Mouse (Mus musculus): ENCODE results near the gene Nlgn3.
A peak's percentile ranks its signal among the peaks of the same experiment; 100 is the strongest.
"Not testable (repeated sequence)": the region's sequence is repeated elsewhere in the genome, so short reads cannot be mapped to it uniquely, and the experiment has no call there.

Gene Nlgn3

DNA sequence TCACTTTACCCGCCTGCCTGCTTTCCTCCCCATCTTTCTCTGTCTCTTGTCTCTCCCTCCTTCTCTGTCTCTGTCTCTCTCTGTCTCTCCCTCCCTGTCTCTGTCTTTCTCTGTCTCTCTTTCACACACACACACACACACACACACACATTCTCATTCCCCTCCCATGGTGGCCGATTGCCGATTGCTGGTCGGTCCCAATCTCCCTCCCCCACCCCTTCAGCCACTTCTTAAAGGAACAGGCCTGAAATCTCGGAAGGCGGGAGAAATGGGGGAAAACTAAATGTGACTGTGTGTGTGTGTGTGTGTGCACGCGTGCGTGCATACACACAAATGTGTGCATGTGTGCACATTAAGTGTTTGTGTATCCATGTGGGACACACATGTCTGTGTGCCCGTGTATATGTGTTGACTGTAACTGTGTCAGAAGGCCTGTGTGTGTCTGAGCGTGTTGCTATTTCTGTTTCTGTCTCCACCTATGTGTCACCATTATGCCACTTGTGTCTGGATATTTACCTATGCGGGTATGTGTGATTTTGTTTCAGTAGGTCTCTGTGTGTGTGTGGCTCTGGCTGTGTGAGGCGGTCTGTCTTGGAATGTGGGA lies 1.6 kb downstream of the Nlgn3 start:
- peak; percentile 20 for DNase-seq (ENCODE audit: low read depth, low spot score)

DNA sequence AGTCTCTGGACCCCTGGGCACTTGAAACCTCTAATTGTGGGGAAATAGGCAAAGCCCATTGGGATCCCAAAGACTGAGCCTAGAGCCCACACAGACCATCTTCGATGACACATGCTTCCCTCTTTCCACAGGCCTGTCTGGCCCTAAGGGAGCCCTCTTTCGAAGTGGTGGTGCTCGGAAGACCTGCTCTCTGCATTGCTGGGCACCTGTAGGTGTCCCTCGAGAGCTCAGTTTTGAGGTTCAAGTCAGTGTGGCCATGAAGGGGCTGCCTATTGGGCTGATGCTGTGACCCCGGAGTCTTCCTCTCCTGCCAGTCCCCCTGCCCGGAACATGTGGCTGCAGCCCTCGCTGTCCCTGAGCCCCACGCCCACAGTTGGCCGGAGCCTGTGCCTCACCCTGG lies 2.7 kb downstream of the Nlgn3 start:
- no peak for DNase-seq (ENCODE audit: low read depth, low spot score)

DNA sequence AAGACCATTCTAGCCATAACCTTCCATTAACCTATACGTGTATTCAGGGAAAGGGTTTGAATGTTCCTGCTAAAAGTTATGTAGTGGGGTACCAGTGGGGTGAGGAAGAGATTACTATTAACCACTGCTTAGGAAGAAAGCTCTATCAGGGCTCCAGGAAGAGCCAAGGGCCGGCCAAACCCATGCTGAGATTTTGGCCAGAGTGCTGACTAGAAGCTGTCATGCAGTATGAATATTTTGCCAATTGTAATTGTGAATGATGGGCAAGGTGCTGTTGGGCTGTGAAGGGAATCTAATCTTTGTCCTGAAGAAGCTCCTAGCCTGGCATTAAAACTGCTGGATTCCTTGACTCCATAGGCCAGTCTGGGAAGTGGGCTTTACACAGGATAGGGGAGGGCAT lies 5.7 kb downstream of the Nlgn3 start:
- no peak for DNase-seq (ENCODE audit: low read depth, low spot score)

DNA sequence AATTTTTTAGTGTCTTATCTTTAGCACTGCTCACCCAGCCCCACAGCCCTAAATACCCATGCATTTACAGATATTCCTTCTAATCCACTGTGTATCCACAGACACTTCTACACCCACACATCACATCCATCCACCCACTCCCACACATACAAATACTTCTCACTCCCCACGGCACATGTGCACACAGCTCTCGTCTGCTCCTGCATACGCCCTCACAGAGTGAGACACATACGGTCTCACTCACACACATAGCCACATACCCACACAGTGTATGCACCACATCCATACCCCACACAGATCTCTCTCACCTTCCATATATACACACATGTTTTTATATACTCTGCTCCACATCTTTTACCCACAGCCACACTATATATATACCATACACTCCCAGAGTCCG lies 10.3 kb downstream of the Nlgn3 start:
- DNase-seq (ENCODE audit: low read depth, low spot score): no peak

DNA sequence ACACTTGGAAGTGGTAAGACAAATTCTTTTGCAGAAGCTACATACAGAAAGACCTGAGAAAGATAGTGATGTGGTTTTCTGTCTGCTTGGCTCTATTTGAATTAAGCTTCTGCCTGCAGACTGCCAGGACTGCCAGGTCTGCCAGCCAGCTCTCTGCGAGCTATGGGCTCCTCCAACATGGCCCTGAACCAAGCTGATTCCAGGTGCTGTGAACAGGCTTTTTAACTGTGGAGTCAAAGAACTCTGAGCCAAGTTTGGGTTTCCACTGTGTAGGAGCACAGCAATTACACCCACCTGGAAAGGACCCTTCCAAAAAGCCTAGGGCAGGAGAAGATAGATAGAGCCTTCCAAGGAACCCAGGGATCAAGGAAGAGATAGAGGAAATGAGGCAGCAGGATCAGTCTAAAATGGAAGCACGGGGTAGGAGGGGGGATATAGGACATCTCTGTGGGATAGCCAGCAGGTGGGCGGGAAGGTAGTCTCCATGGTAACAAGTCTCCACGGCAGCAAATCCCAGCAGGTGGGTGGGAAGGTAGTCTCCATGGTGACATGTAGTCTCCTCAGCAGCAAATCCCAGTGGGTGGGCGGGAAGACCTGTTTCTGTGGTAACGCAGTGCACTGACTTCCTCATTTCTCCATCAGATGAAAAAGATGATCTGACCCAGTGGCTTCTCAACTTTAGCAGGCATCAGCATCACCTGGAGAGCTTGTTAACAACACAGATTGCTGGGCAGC lies 14.8 kb downstream of the Nlgn3 start:
- DNase-seq (ENCODE audit: low read depth, low spot score): peak; percentile 68

DNA sequence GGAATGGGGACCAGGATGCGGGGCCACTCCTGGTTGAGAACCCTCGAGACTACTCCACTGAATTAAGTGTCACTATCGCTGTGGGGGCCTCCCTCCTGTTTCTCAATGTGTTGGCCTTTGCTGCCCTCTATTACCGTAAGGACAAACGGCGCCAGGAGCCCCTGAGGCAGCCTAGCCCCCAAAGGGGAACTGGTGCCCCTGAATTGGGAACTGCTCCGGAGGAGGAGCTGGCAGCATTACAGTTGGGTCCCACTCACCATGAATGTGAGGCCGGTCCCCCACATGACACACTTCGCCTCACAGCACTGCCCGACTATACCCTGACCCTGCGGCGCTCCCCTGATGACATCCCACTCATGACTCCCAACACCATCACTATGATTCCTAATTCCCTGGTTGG lies 20.8 kb downstream of the Nlgn3 start:
- no peak for DNase-seq (ENCODE audit: low read depth, low spot score)

DNA sequence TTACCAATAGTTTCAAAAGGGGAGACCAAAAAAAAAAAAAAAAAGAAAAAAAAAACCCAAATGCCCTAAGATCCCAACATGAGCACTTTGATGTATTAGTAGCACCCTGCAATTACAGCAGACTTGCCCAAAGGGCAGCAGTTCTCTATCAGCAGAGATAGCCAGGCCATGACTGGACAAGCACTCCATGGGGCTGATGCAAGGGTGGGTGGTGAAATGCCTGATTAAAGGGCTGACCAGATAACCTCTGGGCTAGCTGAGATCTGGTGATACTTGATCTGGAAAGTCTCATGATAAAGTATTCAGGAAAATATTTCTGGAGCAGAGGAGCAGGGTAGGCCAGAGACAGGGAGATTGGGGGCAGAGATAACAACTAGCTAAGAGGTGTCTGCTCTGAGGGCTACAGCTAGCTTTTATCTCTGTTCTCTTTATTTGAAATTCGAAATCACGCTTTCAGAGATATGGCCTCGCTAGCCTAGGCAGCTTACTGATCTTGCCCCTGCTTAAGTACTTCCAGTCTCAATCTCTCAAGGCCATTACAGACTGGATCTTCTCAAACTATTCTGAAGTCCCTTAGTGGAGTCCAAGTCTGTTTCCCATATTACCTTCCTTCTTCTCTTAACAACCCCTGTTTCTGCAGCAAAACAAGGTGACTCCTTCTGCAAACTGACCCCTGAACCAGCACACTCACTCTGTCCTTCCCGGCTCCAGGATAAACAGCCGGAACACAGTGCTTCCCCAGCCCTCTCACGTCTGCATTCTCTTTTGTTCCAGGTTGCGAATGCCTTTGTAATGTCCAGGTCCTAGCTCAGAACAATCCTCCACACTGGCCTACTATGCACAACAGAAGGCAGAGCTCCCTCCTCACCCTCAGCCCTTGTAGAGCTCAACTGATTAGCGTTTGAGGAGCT lies 27.3 kb downstream of the Nlgn3 start:
- no peak for DNase-seq (ENCODE audit: low read depth, low spot score)

DNA sequence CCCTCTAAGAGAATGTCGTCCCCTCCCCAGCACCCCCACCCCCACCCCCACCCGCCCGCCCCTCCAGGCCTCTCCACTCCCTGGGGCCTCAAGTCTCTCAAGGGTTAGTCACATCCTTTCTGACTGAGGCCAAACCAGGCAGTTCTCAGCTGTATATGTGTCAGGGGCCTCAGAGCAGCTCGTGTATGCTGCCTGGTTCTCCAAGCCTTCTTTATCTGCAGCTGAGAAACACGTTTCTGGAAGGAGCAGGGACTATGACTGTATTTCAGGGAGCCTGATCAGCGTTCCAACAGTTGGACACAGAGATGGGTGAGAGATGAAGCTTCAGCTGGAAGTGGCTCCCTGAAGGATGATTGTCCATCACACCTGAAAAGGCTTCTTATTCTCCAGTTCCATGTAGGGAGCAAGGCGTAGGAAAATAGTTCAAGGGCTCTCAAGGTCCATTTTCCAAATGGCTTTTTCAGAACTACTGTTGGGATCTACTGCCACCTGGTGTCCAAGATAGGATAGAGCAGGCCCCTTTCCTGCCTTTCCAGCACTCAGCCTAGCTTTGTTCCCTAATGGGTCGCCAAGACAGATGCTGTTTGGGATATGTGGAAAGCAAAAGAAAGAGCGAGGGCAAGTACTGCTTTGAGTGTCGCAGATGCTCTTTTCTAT lies 30.5 kb downstream of the Nlgn3 start:
- peak; percentile 67 for DNase-seq (ENCODE audit: low read depth, low spot score)

DNA sequence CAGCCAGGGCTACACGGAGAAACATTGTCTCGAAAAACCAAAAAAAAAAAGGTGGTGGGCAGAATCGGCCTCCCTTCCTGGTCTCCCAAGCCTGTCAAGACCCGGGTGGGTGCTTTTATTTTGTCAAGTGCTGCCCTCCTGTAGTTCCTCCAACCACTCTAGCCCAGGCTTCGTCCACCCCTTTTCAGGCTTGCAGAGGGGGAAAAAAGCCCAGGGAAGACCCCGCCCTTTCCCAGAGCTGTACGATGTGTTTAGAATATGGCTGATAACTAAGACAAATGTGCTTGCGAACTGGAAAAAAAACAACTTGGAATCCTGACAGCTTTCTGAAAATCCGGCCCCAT lies 33.0 kb downstream of the Nlgn3 start:
- DNase-seq (ENCODE audit: low read depth, low spot score): no peak

DNA sequence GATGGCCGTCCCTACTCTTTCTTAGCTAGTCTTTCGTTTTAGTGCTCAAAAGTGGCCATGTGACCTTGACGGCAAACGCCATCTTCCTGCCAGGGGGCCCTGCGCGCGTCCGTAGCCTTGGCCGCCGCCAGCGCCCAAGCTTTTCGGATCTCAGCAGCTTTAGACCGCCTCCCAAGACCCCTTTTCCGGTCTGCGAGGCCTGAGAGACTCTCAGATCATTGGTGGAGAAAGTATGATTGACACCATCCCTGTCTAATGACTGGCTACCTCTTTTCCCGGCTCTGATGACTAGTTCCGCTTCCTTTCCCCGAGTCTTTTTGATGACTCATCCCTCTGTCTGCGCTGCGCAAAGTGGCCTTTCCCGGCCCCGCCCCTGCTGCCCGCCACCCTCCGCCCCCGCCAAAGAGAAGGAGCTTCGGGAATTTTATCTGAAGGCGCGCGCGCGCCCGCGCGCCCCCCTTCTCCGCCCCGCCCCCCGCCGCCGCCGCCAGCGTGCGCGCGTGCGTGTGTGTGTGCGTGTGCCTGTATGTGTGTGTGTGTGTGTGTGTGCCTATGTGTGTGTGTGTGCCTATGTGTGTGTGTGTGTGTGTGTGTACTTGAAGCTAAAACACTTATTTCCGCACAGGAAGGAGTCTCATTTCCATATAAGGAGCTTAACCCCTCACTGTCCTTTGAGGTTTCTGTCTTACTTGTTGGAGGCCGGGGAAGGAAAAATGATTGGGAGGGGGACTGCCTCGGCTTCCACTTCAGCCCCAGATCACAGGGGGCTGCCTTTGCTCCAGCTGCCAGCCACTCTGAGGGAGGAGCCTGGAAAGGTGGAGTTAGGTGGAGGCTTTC lies 33.6 kb downstream of the Nlgn3 start:
- peak; percentile 99 for DNase-seq (ENCODE audit: low read depth, low spot score)

DNA sequence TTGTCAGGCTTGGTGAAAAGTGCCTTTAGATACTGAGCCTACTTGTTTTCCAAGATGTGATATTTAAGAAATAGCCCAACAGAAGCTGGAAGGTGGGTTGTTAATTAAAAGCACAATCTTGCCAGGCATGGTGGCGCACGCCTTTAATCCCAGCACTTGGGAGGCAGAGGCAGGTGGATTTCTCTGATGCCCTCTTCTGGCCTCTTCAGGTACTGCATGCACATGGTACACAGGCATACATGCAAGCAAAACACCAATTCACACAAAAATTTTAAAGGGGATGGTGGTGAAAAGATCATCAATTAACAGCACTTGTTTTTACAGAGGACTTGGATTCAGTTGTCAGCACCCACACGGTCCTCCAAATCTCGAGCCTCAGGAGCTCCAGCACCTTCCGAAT lies 35.6 kb downstream of the Nlgn3 start:
- peak; percentile 62 for DNase-seq (ENCODE audit: low read depth, low spot score)

DNA sequence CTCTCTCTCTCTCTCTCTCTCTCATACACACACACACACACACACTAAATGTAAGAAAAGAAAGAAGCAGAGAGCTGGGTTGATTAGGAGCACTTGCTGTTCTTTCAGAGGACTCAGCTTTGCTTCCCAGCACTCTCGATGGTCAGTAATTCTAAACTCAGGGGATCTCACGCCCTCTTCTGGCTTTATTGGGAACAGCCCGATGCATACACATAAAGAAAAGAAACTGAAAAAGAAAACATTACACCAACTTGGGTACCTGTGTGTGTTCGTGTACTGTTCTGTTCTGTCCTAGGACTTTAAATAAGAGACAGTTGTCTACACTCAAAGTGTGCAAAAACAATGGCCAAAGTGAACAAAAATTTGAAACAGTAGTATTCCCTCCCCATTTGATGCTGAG lies 39.7 kb downstream of the Nlgn3 start:
- DNase-seq (ENCODE audit: low read depth, low spot score): peak; percentile 37

DNA sequence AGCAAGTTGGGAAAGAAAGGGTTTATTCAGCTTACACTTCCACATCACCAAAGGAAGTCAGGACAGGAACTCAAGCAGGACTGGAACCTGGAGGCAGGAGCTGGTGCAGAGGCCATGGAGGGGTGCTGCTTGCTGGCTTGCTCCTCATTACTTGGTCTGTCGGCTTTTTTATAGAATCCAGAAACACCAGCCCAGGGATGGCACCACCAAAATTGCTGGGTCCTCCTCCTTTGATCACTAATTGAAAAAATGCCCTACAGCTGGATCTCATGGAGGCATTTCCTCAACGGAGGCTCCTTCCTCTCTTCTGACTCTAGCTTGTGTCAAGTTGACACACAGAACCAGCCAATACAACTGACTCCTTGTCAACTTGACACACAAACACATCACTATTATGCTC lies 43.9 kb downstream of the Nlgn3 start:
- not testable (repeated sequence) for DNase-seq (ENCODE audit: low read depth, low spot score)

DNA sequence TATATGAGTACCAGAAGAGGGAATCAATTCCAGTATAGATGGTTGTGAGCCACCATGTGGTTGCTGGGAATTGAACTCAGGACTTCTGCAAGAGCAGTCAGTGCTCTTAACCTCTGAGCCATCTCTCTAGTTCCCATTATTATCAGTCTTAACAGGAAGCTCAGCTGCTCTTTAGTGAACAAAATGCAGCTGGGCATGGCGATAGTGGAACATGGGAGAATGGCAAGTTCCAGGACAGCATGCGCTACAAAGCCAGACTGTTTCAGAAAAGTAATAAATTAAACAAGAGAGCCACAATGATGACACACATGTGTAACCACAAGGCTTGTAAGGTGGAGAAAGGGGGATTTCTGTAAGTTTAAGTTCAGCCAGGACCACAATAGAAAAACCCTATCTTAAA lies 46.5 kb downstream of the Nlgn3 start:
- no peak for DNase-seq (ENCODE audit: low read depth, low spot score)

DNA sequence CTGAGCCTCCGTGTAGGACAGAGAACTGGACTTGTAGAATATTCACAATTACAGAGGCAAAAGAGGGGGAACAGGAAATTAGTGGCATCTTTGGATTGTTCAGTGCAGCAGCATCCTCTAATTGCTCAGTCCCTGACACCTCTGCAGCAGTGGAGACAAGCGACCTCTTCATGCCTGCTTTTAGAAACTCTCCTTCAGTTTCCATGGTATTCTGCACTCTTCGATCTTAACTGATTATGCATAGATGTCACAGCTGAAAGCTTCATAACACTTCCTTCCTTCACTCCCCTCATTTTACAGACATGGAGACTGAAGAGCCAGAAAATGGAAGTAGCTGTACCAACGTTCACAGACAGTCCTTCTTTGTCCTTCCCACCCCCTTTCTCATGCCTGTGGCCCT lies 47.5 kb downstream of the Nlgn3 start:
- DNase-seq (ENCODE audit: low read depth, low spot score): no peak

DNA sequence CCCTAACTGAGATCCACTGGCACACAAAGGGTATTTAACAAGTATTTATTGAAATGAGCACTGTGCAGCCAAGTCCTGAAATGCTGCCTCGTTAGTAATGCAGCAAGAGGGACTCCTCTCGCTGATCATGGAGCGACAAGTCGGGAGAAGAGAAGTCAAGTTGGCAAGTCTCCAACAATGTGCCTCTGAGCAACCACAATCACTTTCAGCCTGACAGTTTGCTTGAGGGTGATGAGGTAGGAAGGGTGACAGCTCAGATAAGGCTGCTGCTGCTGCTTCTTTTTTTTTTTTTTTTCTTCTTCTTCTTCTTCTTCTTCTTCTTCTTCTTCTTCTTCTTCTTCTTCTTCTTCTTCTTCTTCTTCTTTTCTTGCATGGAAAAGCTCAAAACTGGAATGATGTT lies 52.2 kb downstream of the Nlgn3 start:
- DNase-seq (ENCODE audit: low read depth, low spot score): no peak

DNA sequence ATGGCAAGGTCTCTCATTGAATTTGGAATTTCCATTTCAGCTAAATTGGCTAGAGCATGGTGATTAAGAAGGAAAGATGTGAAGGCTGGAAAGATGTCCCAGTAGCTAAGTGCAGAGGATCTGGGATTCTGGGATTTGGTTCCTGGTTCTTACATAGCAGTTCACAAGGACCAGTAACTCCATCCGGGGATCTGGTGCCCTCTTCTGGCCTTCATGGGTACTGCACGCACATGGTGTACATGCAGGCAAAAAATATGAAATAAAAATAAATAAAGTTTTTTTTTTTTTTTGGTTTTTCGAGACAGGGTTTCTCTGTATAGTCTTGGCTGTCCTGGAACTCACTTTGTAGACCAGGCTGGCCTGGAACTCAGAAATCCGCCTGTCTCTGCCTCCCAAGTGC lies 59.9 kb downstream of the Nlgn3 start:
- peak; percentile 57 for DNase-seq (ENCODE audit: low read depth, low spot score)

DNA sequence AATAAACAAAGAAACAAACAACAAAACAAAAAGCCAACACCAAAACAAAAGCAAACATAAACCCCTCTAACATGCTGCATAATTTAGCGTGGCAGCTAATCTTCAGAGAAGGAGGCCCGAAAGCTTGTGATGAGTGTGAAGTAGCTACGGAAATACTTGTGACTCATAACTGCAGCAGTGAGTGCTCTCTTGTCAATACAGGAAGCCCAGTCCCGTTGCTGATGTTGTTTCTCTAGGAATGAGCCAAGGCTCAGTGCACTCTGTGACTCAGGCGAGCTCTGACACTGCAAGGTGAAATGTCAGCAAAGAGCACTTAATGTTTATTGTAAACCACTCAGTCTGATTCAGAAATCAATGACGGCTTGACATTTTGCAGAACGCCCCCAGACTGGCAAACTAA lies 70.0 kb downstream of the Nlgn3 start:
- DNase-seq (ENCODE audit: low read depth, low spot score): no peak

DNA sequence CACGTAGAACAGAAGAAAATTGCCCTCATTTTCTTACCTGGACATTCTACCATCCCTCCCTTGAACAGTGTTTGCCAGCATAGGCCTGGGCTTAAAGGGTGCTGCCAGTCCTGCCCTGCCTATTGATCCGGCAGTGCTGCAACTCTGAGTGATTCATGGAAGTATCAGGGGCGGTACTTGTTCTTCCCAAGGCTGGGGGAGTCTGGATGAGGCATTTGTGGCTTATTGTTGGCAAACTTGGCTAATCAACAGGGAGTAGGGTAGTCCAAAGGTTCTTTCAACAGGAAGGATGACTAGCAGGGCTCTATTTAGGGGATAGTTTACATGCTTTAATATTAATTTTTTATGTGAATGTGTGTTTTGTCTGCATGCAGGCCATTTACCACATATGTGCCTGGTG lies 71.6 kb downstream of the Nlgn3 start:
- no peak for DNase-seq (ENCODE audit: low read depth, low spot score)

DNA sequence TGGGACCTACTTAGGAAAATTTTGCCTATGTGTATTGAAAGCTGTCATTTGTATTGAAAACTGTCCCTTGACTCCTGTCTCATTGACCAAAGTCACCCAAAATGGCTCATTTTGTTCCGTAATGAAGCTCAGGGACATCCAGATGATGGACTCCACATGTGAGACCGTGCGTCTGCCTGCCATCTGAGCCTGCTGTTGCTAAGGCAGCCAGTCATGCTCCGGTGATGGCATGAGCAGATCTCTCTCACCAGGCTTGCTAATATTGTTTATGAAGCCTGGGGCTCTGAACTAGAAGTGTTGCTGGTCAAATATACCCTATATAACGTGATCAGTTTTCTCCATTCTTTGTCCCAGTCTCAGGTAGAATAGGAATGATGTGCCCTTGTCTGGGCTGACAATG lies 74.0 kb downstream of the Nlgn3 start:
- no peak for DNase-seq (ENCODE audit: low read depth, low spot score)
